Mouse (Mus musculus): Measurements from ENCODE around the gene 2410002F23Rik.
"Not testable (repeated sequence)": the region's sequence is repeated elsewhere in the genome, so short reads cannot be mapped to it uniquely, and the experiment has no call there.

Gene 2410002F23Rik

GRCm38 (mm10) chr7:44246055-44246983, at the start of gene 2410002F23Rik, which contains the start of gene 1700028J19Rik:
Gene 2410002F23Rik (plus strand): TSS chr7:44246722.
Gene 1700028J19Rik (minus strand): TSS chr7:44246695.
- DNase-seq (ENCODE audit: low spot score), result peak; percentile 88

DNA sequence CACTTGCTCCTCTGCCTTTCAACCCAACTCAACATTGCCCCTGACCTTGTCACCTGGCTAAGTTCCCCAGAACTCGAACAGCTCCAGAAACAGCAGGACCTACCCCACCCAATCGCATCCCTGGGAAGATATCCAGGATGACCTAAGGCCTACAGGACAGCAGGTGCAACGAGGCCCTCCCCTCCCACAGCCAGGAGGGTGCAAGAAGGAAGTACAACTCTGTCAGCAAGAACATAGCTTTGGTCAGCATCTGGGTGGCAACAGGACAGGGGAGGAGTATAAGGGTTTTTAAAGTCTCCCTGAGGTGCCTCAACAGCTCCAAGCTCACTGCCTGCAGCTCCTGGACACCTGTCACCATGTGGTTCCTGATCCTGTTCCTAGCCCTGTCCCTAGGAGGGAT, 48.6 kb upstream of the 2410002F23Rik start, which contains the start of gene Klk1b3:
Klk1b3 (plus strand) TSS at position 301 of the 400 bp plus-strand sequence.
- DNase-seq (ENCODE audit: low spot score), result no peak

GRCm38 (mm10) chr7:44207135-44207534, 39.4 kb upstream of the 2410002F23Rik start, which contains the start of gene Klk1b4:
Gene Klk1b4 (plus strand): TSS chr7:44207435.
- DNase-seq (ENCODE audit: low spot score), result not testable (repeated sequence)

DNA sequence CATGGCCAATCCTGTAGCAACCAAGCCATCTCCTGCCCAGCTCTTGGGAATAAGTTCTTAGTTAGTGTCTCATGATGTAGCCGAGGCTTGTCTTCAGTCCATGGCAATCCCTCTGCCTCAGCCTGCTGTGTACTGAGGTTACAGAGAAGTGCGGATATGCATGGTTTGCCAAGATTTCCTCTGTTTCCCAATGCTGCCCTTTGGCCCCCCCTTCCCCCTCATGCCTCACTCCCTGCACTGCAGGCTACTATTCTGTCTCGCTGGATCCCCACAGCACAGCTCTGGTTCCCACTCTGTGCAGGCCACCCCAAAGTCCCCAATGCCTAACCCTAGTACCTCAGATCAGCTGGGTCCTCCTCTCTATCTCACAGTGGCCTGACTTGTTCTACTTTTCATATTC, 38.2 kb upstream of the 2410002F23Rik start:
- no peak for DNase-seq (ENCODE audit: low spot score)

GRCm38 (mm10) chr7:44215645-44216044, 30.9 kb upstream of the 2410002F23Rik start, which contains the start of gene Klk1b5:
Gene Klk1b5 (plus strand): TSS chr7:44215945.
- no peak for DNase-seq (ENCODE audit: low spot score)

- DNase-seq (ENCODE audit: low spot score), result not testable (repeated sequence)
These were observed 24.9 kb upstream of the 2410002F23Rik start for GRCm38 (mm10) chr7:44221601-44222000.

DNA sequence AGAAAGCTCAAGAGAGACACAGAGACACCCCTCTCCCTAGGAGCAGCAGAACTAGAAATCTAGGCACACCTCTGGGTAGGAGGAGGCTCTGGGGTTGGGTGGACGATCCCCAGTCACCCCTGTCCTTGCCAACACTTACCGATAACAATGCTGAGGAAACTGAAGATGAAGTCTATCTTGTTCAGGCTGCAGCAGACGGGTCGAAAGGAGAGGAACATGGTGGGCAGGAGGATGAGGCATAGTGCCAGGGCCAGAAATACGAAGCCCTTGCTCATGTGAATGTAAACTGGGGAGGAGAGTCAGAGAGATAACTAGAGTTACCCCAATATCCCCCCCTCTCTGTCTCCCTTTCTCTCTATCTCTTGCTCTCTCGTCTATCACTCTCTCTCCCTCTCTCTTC, 24.2 kb upstream of the 2410002F23Rik start:
- DNase-seq (ENCODE audit: low spot score), result not testable (repeated sequence)

DNA sequence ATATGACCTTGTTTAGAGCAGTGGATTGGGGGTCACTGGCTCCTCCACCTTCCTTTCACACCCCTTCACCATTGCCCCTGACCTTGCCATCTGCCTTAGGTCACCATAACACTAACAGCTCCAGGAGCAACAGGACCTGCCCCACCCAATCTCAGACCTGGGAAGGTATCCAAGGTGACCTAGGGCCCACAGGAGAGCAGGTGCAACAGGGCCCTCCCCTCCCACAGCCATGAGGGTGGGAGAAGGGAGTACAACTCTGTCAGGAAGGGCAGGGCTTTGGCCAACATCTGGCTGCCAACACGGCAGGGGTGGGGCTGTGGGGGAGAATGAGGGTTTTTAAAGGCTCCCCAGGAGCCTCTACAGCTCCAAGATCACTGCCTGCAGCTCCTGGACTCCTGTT, 21.4 kb upstream of the 2410002F23Rik start, which contains the start of gene Klk1:
Klk1 (plus strand) TSS at position 285 of the 400 bp plus-strand sequence.
- DNase-seq (ENCODE audit: low spot score), result no peak

DNA sequence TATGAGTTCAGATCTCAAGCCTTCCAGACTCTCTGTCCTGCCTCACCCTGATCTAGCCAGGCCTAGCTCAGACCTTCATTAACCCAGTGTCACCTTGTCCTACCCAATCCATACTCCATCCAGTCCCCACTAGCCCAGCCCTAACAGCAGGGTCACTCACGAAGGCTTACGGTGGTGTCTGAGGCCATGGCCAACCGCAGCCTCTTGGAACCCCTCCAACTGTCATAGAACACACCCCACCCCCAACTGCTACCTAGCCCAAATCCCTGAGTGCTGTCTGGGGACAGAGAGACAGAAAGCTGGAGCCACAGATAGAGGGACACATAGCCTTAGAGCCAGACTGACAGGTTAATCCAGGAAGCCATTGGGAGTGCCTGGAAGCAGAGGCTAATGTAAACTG, 10.6 kb upstream of the 2410002F23Rik start, which contains the start of gene Gm36864:
Gm36864 (plus strand) TSS at position 269 of the 400 bp plus-strand sequence.
- no peak for DNase-seq (ENCODE audit: low spot score)

DNA sequence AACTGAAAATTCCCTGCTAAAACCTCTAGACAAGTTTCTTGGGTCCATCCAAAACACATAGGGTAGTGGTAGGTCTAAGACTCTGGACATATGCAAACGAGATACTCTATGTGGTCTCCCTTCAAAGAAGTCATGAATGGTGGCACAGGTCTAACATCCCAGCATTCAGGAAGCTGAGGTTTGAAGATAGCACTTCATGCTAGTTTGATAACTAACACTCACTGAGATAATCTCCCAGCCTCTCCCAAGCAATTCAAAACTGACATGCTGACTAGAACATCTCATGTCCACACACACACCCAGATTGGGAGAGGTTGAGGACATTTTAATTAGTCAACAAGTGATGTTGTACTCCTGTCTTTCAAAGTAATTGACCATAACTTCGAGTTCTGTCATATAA, 6.6 kb upstream of the 2410002F23Rik start:
- DNase-seq (ENCODE audit: low spot score), result no peak

DNA sequence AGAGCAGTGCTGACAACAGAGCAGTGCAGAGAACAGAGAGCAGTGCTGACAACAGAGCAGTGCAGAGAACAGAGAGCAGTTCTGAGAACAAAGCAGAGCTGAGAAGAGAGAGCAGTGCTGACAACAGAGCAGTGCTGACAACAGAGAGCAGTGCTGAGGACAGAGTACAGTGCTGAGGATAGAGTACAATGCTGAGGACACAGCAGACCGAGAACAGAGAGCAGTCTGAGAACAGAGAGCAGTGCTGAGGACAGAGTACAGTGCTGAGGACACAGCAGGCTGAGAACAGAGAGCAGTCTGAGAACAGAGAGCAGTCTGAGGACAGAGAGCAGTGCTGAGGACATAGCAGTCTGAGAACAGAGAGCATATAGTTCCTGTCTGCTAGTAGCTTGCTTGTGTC, 5.8 kb upstream of the 2410002F23Rik start:
- no peak for DNase-seq (ENCODE audit: low spot score)

DNA sequence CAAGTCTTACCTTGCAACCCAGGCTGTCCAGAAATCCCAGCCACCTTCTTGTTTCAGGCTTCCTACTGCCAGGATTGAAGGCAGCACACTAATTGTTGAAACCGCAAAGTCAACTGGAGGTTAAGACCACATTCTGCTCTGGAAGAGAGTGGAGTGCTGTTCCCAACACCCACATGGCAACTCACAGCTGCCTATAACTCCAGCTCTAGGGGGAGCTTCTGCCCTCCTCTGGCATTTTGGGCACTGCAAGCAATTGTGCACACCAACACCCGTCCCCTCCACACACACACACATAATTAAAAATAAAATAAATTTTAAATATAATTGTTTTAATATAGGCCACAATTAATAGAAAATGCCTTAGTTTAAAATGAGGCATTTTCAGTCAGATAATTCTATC, 5.4 kb upstream of the 2410002F23Rik start:
- DNase-seq (ENCODE audit: low spot score), result no peak

DNA sequence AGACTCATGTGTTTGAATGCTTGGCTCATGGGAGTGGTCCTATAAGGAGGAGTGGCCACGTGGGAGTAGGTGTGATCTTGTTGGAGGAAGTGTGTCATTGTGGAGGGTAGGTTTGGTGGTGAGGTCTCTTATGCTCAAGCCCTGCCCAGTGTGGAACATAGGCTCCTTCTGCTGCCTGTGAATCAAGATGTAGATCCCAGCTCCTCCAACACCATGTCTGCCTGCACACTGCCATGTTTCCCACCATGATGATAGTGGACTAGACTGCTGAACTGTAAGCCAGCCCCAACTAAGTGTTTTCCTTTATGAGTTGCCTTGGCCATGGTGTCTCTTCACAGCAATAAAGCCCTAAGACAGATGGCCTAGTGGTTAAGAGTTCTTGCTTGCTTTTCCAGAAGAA, 2.4 kb upstream of the 2410002F23Rik start:
- no peak for DNase-seq (ENCODE audit: low spot score)

DNA sequence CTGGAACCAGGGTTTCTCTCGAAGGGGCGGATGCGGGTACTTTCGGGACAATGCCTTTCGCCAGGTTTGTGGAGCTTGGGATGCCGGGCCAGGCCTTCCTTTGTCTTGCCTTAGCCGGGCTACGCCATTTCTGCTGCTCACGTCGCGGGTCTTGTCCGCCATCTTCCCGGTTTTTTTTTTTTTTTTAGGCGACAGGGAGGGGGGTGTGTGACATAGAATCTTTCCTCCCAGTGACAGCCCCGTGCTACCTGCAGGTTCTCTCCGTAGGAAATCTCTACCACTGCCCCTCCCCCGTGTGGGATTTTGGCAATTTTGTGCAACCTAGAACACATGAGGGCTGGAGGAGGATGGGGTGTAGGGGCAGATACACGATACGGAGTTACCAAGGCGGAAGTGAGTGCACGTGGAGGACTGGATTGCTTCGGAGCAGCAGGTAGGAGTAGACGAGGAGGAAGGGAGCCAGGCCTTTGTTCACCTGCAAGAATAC, 505 bp downstream of the 2410002F23Rik start:
- no peak for DNase-seq (ENCODE audit: low spot score)

DNA sequence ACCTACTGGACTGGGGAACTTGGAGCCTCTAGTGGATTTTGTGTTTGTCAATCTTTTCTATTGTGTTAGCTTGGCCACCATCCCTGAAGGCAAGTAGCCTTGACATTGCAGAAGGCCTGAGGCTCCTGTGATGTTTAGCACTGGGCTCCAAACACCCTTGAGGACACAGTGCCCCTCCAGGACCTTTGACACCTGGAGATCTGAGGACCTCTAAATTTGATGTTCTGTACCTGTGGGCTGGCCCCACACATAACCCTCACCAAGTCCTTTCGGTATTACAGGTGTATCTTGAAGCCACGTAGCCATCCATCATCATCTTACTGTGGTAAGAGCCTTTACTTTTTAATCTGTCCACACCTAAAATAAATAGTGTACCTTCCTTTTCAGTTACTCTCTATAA, 1.4 kb downstream of the 2410002F23Rik start:
- DNase-seq (ENCODE audit: low spot score), result no peak

DNA sequence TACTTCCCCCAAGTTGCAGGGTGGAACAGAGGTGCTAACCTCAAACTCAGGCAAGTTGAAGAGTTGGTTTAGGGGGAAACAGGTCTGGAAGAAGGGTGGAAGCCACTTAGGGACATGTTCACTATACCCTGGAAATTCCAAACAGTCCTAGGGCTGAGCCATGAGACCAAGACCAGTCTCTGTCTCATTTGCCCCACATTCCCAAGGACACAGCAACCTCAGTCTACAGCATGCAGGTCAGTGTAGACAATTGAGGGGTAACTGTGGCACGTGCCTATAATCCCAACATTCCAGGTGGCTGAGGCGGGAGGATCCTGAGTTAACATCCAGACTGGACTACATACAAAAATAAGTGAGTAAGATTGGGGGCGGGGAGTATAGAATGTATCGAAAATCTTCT, 2.7 kb downstream of the 2410002F23Rik start:
- no peak for DNase-seq (ENCODE audit: low spot score)

DNA sequence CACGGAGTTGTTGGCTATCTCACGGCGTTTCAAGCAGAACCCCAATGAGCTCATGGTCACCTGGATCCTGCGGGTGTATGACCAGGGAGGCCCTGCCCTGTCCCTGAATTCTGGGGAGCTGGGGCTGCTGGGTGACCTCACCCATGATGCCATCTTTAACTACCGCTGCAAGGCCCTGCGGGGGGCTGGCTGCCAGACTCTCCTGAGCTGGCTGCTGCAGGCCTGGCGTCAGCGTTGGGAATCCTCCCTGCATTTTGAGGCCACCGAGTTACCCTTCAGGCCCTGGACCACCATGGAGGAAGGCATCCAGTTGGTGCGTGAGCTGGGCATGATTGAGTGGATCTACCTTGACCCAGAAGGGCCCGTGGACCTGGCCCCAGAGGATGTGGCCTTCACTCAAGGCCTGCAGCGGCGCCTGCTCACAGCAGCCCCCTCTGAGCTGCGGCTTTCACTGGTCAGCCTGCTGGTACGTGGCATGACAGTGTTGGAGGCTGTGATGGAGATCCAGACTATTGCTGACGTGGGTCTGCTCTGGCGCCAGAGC, 4.3 kb downstream of the 2410002F23Rik start:
- DNase-seq (ENCODE audit: low spot score), result not testable (repeated sequence)

- DNase-seq (ENCODE audit: low spot score), result no peak
These were observed 6.6 kb downstream of the 2410002F23Rik start for GRCm38 (mm10) chr7:44253023-44253616.

DNA sequence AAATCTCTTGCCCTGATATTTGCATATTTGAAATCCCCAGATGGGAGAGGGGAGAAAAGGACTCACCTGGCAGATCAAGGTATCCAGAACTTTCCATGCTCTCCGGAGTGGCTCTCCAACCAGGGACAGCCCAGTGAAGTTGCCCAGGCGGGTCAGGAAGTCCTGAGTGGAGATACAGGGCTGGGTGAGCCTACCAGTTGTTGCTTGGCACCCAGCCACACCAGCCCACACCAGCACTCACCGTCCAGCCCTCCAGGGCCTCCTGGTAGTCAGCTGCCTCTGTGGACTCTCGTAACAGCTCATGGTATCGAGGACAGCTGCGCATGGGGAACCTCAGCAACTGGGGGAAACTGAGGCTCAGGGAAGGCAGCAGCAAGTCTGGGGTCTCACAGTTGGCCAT, 8.4 kb downstream of the 2410002F23Rik start:
- DNase-seq (ENCODE audit: low spot score), result no peak

DNA sequence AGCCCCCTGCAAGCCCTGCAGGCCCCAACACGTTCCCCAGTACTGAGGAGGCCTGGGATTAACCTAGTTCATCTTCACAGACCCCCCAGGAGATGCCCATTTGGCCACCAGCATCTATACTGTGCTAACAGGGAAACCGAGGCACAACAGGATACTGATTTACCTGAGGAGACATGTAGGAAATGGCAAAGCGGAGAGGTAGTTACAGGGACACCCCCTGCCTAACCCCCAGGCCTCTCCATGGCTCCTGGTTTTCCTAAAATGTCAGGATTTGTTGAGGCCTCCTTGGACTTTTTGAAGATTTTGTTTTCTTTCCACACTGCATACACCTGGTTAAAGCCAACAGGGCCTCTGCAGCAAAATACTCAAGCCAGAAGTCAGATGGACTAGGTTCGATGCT, 10.8 kb downstream of the 2410002F23Rik start, which contains the start of gene Acp4:
Acp4 (minus strand) TSS at position 101 of the 400 bp plus-strand sequence.
- DNase-seq (ENCODE audit: low spot score), result no peak

GRCm38 (mm10) chr7:44260410-44260809, 13.9 kb downstream of the 2410002F23Rik start:
- no peak for DNase-seq (ENCODE audit: low spot score)

DNA sequence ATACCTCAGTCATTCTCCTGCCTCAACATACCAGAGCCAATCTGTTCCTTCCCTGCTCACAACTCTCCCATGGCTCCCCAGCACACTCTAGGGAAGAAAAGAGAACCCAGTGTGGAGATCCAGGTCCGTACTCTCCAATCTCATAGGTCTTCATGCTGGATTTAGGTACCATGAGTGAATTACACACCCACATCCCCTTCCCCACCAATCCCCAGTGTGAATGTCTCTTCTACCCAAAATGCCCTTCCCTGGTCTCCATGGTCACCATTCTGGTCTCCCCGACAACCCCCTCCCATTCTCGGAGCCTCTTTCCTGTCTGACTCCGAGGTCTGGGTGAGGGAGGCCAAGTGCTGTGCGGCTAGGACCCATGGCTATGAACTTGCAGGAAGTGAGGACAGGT, 14.6 kb downstream of the 2410002F23Rik start, which contains the start of gene Gm15517:
Gm15517 (plus strand) TSS at position 301 of the 400 bp plus-strand sequence.
- DNase-seq (ENCODE audit: low spot score), result no peak
